Comparison of ENCODE assay signal across 8 mouse cellular contexts in genomic region chr6:72740596-72741421, GRCm38 (mm10). TPM values are rescaled to one million over a fixed set of nuclear protein-coding genes. Genes with fewer than 3 reads are reported as not detected.
DNase-seq lines count a peak whose midpoint lies in the region; ATAC-seq lines count a peak whose summit lies in the region.

No protein-coding gene starts in this region.

- H3K4me2 ChIP-seq in midbrain, embryonic 13.5 days (replicated peaks): no peak overlapping the region

- peak; percentile 71 for ATAC-seq in midbrain, embryonic 13.5 days

- H3K27me3 ChIP-seq in midbrain, embryonic 13.5 days: no peaks in the 10 kb centered on the region

- DNase-seq in embryo, embryonic 10.5 days (ENCODE audit: low spot score): peak; percentile 55
- no peak for DNase-seq in embryo, embryonic 9.5 days (ENCODE audit: extremely low spot score)
- DNase-seq in ZHBTc4 (ENCODE audit: low read depth, low spot score): peak; percentile 90
- peak; percentile 48 for DNase-seq in heart, adult 9 months (ENCODE audit: low spot score in 2 of 2)
- DNase-seq in kidney, adult 9 months: peak; percentile 54
- no peak for DNase-seq in spleen, postnatal 4 days (ENCODE audit: low spot score in 2 of 2)
- no peak for DNase-seq in thymus, postnatal 0 days (ENCODE audit: low spot score)

- H3K27ac ChIP-seq in midbrain, embryonic 13.5 days: no peak overlapping the region

- H3K36me3 ChIP-seq in midbrain, embryonic 13.5 days: no peaks in the 10 kb centered on the region

- no peak overlapping the region for H3K9ac ChIP-seq in midbrain, embryonic 13.5 days (replicated peaks)

- no peaks in the 10 kb centered on the region for H3K9me3 ChIP-seq in midbrain, embryonic 13.5 days

- peaks cover 19% of the 10 kb centered on the region; the same call in 1 of the 2 replicates for H3K4me1 ChIP-seq in midbrain, embryonic 13.5 days (replicated peaks)

- WGBS in midbrain, embryonic 13.5 days: 67% methylated on average over 20 of the region's 20 CpGs

- no peak overlapping the region for H3K4me3 ChIP-seq in midbrain, embryonic 13.5 days (replicated peaks)

RNA-seq across cellular contexts. Expression of gene Tcf7l1, which starts 48.2 kb away (rescaled TPM):
- polyA plus RNA-seq in midbrain, embryonic 13.5 days (2015; fragmentation: Nextera tagmentation; extraction: Ambion mirVana): 7.9 and 9.7 TPM in 2 replicates
- 4.3 and 4.4 TPM in 2 replicates for polyA plus RNA-seq in thymus, postnatal 0 days (2015; fragmentation: Nextera tagmentation; extraction: Ambion mirVana)

Comparison
In these comparisons a context has a peak if more than half of its experiments do, and no peak if none do; other contexts are left out.
1. DNase-seq: peak in embryo, embryonic 10.5 days (single experiment), ZHBTc4 (single experiment), heart, adult 9 months (2 of 2) and kidney, adult 9 months (single experiment); none in embryo, embryonic 9.5 days (single experiment), spleen, postnatal 4 days (0 of 2) and thymus, postnatal 0 days (single experiment).